Mouse (Mus musculus): ENCODE measurements at regions not wholly inside any gene's neighbourhood (a gene's known extent, or its start where the extent isn't known, plus 50 kb on each side); places are given as distances from the start of the nearest gene placed in this dataset.

- no peak for DNase-seq
Observed at GRCm38 (mm10) chr9:69705942-69706341, 54.8 kb downstream of the Foxb1 start.

- no peak for DNase-seq
Observed at GRCm38 (mm10) chr9:69705071-69705470, 55.7 kb downstream of the Foxb1 start.

- no peak for DNase-seq
Observed at GRCm38 (mm10) chr9:69703731-69704130, 57.0 kb downstream of the Foxb1 start.

- no peak for DNase-seq
Observed at GRCm38 (mm10) chr9:69702156-69702928, 58.4 kb downstream of the Foxb1 start.

- no peak for DNase-seq
Observed at GRCm38 (mm10) chr9:69700696-69701095, 60.0 kb downstream of the Foxb1 start.

- DNase-seq, result no peak
Observed at GRCm38 (mm10) chr9:69691756-69692155, 69.0 kb downstream of the Foxb1 start.

GRCm38 (mm10) chr9:69687349-69688123 is 73.2 kb downstream of the Foxb1 start:
- no peak for DNase-seq

- no peak for DNase-seq
Observed at GRCm38 (mm10) chr9:69686766-69687165, 74.0 kb downstream of the Foxb1 start.

- DNase-seq, result no peak
Observed at GRCm38 (mm10) chr9:69685630-69686029, 75.1 kb downstream of the Foxb1 start.

GRCm38 (mm10) chr9:69681372-69682213 is 79.1 kb downstream of the Foxb1 start:
- DNase-seq, result peak; percentile 6

GRCm38 (mm10) chr9:69678634-69679033 is 82.1 kb downstream of the Foxb1 start:
- no peak for DNase-seq

- no peak for DNase-seq
Observed at GRCm38 (mm10) chr9:69673463-69674105, 87.2 kb downstream of the Foxb1 start.

GRCm38 (mm10) chr9:69672657-69673462 is 87.9 kb downstream of the Foxb1 start:
- no peak for DNase-seq

- no peak for DNase-seq
Observed at GRCm38 (mm10) chr9:69671199-69671598, 89.5 kb downstream of the Foxb1 start.

- DNase-seq, result no peak
Observed at GRCm38 (mm10) chr9:69670551-69671044, 90.1 kb downstream of the Foxb1 start.

GRCm38 (mm10) chr9:69669611-69670550 is 90.9 kb downstream of the Foxb1 start:
- DNase-seq, result no peak

GRCm38 (mm10) chr9:69668475-69669090 is 92.2 kb downstream of the Foxb1 start:
- DNase-seq, result no peak

GRCm38 (mm10) chr9:69667064-69667533 is 93.6 kb downstream of the Foxb1 start:
- no peak for DNase-seq

- DNase-seq, result no peak
Observed at GRCm38 (mm10) chr9:69664201-69664600, 96.5 kb downstream of the Foxb1 start.

- DNase-seq, result no peak
Observed at GRCm38 (mm10) chr9:69662394-69662793, 98.3 kb downstream of the Foxb1 start.

Data from kidney, adult 11 months (tissue).